Mouse (Mus musculus) ES-E14 (cell line): ENCODE data around the gene Nkain2. TPM values are rescaled to one million over a fixed set of nuclear protein-coding genes. Genes with fewer than 3 reads are reported as not detected.

Source experiments
- DNase-seq: peaks from one replicate; pipeline ENCODE4 v3.0.0-alpha.2; 2013; ENCODE audit warnings: low read depth, low spot score
- H3K27ac ChIP-seq: 2 replicates; pipeline ENCODE4 v1.5.1; 2012; ENCODE audit warnings: low read depth, mild to moderate bottlenecking, low read length, moderate library complexity, mixed read lengths; ENCODE audit not compliant: poor library complexity, insufficient read depth, severe bottlenecking
- H3K36me3 ChIP-seq: 2 replicates; pipeline ENCODE4 v1.6.1; 2012; ENCODE audit warnings: mild to moderate bottlenecking, low read length, moderate library complexity, mixed read lengths; ENCODE audit not compliant: control insufficient read depth, poor library complexity, insufficient read depth, severe bottlenecking
- H3K4me1 ChIP-seq, 2 experiments: fragments of 150-350 bp in 1 of 2; sonication (generic) in 1 of 2; 2 replicates each; pipeline ENCODE4 v1.6.1; 2012; ENCODE audit warnings: low read length in 2 of 2, mild to moderate bottlenecking in 1 of 2, mixed read lengths in 1 of 2; ENCODE audit not compliant: control insufficient read depth in 2 of 2, insufficient read depth in 2 of 2, poor library complexity in 1 of 2
- H3K4me3 ChIP-seq, 2 experiments: fragments of 150-350 bp in 1 of 2; sonication (generic) in 1 of 2; 2 replicates each; pipeline ENCODE4 v1.5.1; 2012; ENCODE audit warnings: low read length in 2 of 2, low read depth in 1 of 2, mild to moderate bottlenecking in 1 of 2, mixed read lengths in 1 of 2; ENCODE audit not compliant: insufficient read depth in 1 of 2, poor library complexity in 1 of 2, severe bottlenecking in 1 of 2
- H3K9ac ChIP-seq: 2 replicates; pipeline ENCODE4 v1.6.1; 2012; ENCODE audit warnings: low read depth, mild to moderate bottlenecking, low read length, mixed read lengths; ENCODE audit not compliant: poor library complexity, insufficient read depth, severe bottlenecking
- H3K9me3 ChIP-seq: fragments of 150-350 bp; sonication (generic); 2 replicates; pipeline ENCODE4 v1.6.1; 2012; ENCODE audit warnings: low read depth, mild to moderate bottlenecking, low read length; ENCODE audit not compliant: control insufficient read depth, insufficient read depth
- CHD2 ChIP-seq: IDR thresholded peaks from 2 replicates; pipeline ENCODE4 v1.6.1; 2014; ENCODE audit warnings: mild to moderate bottlenecking, low read depth, low read length, inconsistent platforms
- HCFC1 ChIP-seq: IDR thresholded peaks from 2 replicates; pipeline ENCODE4 v1.6.1; 2012; ENCODE audit warnings: low read length, inconsistent platforms, borderline replicate concordance; ENCODE audit not compliant: insufficient read depth
- MAFK ChIP-seq: IDR thresholded peaks from 2 replicates; pipeline ENCODE4 v1.6.1; 2014; ENCODE audit warnings: mild to moderate bottlenecking, low read depth, low read length, inconsistent platforms; ENCODE audit not compliant: insufficient read depth
- ZC3H11A ChIP-seq: IDR thresholded peaks from 2 replicates; pipeline ENCODE4 v1.6.1; 2012; ENCODE audit warnings: low read depth, mild to moderate bottlenecking, inconsistent platforms, low read length, borderline replicate concordance
- ZNF384 ChIP-seq: IDR thresholded peaks from 2 replicates; pipeline ENCODE4 v1.6.1; 2012; ENCODE audit warnings: low read depth, low read length, inconsistent platforms
- in situ Hi-C, 2 experiments: fragments of 600-800 bp; cut with MboI; formaldehyde crosslinking; loops; one replicate each; pipeline ENCODE4 v1.15.1; 2025; ENCODE audit warnings: low sequenced_read_pairs in 2 of 2, inconsistent platforms in 1 of 2; ENCODE audit not compliant: unreplicated experiment in 2 of 2
- total RNA-seq: library from RNA; depleted of rRNA; stranded (reverse); fragments of 300-350 nt; gene quantifications from 2 replicates; pipeline ENCODE4 v1.2.3, GENCODE M21; 2012

Gene Nkain2
- total RNA-seq, 1 experiment, result 0.45 TPM

DNA sequence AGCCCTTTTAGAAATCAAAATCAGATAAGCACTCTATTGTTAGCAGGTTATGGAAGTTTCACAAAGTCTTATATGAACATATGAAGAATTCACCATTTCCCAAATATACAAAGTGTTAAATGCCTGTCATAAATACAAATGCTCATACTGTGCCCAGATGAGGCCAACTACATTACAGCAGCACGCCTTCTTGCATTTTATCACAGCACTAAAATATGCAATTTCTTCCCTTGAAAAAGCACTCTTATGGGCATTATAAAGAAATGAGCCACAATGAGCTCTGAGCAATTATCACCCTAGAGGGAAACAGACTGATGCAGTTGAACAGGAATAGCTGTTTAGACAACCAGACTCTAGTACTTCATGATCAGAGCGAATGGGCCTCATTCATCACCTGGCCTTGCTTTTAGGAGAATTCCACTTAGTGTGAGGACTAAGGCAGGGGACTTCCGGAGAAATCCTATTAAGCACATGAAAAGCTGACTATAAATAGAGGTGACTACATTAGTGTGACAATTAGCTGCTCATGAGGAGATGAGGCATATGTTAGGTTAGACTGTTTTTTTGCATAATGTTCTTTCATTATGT is 450.2 kb downstream of the Nkain2 start:
- H3K9me3 ChIP-seq, result no peaks in the 10 kb centered on the region
- H3K36me3 ChIP-seq, result no peaks in the 10 kb centered on the region
- no peak overlapping the region for H3K9ac ChIP-seq
- TF ChIP-seq MAFK, result no peak
- TF ChIP-seq CHD2, result no peak
- no peak for TF ChIP-seq ZNF384
- TF ChIP-seq ZC3H11A, result no peak
- no peak for TF ChIP-seq HCFC1
- no peak overlapping the region for H3K27ac ChIP-seq
- no peak overlapping the region for H3K4me3 ChIP-seq
- in situ Hi-C loops, result no loop called here
- no peak for DNase-seq
- no peaks in the 10 kb centered on the region for H3K4me1 ChIP-seq

DNA sequence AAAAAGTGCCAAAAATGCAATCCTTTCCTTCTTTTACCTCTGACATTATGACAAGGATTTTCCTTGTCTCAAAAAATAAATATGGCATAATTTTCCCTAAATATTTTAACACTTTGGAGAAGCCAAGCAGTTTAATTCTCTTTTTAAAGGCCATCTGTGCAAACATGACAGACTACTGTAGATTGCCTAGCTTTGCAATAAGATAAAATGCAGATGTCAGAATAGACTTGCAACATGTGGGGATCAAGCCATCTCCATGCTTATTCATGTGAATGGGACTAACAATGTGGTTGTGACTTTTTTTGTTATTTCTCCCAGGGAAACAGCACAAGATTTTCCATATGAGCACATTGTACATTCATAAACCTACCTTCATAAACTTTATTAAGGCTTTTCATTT is 476.0 kb downstream of the Nkain2 start:
- no peak overlapping the region for H3K4me3 ChIP-seq
- H3K4me1 ChIP-seq, result no peaks in the 10 kb centered on the region
- DNase-seq, result no peak
- H3K9ac ChIP-seq, result no peak overlapping the region
- TF ChIP-seq CHD2, result no peak
- TF ChIP-seq ZC3H11A, result no peak
- no peak for TF ChIP-seq ZNF384
- no peak for TF ChIP-seq MAFK
- no peak for TF ChIP-seq HCFC1
- no peaks in the 10 kb centered on the region for H3K36me3 ChIP-seq
- in situ Hi-C loops, result no loop called here
- H3K9me3 ChIP-seq, result no peaks in the 10 kb centered on the region
- H3K27ac ChIP-seq, result no peak overlapping the region

DNA sequence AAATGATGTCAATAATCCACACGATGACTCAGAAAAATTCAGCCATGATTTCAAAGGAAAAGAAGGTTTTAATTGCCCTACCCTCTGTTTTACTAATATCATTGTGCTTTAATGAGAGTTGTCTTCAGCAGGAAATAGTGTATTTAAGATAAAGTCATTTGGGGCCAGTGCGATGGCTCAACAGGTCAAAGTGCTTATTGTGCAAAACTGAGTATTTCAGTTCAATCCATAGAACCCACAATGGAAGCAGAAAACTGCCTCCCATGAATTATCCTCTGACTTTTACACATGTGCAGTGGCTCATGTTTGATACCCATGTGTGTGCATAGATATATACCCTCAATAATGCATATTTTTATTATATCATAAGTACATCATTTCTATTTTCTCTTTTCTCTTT is 478.9 kb downstream of the Nkain2 start:
- Histone ChIP-seq H3K4me3 (no peak overlapping the region), H3K4me1 (no peaks in the 10 kb centered on the region), H3K9me3 (no peaks in the 10 kb centered on the region), H3K9ac (no peak overlapping the region), H3K27ac (no peak overlapping the region), H3K36me3 (no peaks in the 10 kb centered on the region)
- TF ChIP-seq ZC3H11A (no peak), MAFK (no peak), ZNF384 (no peak), HCFC1 (no peak), CHD2 (no peak)
- DNase-seq, result no peak
- in situ Hi-C loops, result no loop called here

DNA sequence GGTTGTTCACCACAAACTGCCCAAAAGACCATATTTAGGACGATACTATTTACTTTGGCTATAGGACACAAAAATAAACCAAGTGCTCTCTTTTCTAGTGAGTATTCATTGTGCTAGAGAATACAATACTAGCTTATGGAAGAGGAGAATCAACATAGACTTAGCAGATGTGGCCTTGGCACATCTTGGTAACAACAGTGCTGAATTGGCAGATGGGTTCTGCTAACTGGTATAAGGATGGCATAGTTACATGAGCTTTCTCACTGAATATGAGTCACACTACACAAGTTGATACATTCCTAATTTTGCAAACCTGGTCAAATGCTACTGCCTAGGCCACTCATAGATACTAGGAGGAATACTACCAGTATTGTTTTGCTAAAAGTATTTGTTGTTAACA is 489.3 kb downstream of the Nkain2 start:
- Histone ChIP-seq H3K9me3 (no peaks in the 10 kb centered on the region), H3K4me3 (no peak overlapping the region), H3K36me3 (no peaks in the 10 kb centered on the region), H3K27ac (no peak overlapping the region), H3K9ac (no peak overlapping the region), H3K4me1 (no peaks in the 10 kb centered on the region)
- TF ChIP-seq ZNF384, result no peak
- TF ChIP-seq HCFC1, result no peak
- no peak for TF ChIP-seq ZC3H11A
- no peak for TF ChIP-seq CHD2
- TF ChIP-seq MAFK, result no peak
- in situ Hi-C loops, result no loop called here
- DNase-seq, result no peak

DNA sequence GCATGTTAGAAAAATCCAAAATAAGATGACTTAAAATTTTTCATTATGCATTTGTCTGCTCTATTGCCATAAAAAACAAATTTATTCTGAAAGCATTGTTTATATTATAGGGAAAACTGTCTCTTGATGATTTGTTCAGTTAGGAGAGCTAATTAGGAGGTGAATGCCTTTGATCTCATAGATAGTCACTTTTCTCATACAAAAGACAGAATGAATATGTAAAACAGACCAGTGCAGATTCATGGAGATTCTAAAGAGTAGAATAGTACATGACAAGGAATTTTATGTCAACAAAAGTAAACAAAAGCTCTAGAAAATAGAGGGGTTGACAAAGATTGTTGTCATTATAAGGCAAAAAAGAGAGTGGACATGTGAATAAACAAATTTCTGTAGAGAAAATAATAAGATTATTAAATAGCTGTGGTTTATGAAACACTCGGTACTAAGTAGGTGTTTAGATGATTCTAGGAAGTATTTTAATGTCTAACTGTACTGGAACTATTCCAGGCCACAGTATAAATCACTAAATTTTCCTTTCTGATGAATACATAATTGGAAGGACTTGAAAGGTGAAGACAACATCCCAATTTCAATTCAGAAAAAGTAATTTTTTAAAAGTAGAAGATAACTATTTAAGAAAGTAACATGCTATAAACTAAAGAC is 496.3 kb downstream of the Nkain2 start:
- in situ Hi-C loops, result no loop called here
- DNase-seq, result no peak
- H3K36me3 ChIP-seq, result no peaks in the 10 kb centered on the region

More for the DNA sequence above, 496.3 kb downstream of the Nkain2 start:
- no peaks in the 10 kb centered on the region for H3K4me1 ChIP-seq
- H3K4me3 ChIP-seq, result no peak overlapping the region
- no peak overlapping the region for H3K9ac ChIP-seq
- H3K27ac ChIP-seq, result no peak overlapping the region
- H3K9me3 ChIP-seq, result no peaks in the 10 kb centered on the region
- TF ChIP-seq HCFC1, result no peak
- TF ChIP-seq ZC3H11A, result no peak
- TF ChIP-seq ZNF384, result no peak
- TF ChIP-seq MAFK, result no peak
- no peak for TF ChIP-seq CHD2
